Mouse (Mus musculus): ENCODE data around the gene Gm7544.
"Not testable (repeated sequence)": the region's sequence is repeated elsewhere in the genome, so short reads cannot be mapped to it uniquely, and the experiment has no call there.

Gene Gm7544

DNA sequence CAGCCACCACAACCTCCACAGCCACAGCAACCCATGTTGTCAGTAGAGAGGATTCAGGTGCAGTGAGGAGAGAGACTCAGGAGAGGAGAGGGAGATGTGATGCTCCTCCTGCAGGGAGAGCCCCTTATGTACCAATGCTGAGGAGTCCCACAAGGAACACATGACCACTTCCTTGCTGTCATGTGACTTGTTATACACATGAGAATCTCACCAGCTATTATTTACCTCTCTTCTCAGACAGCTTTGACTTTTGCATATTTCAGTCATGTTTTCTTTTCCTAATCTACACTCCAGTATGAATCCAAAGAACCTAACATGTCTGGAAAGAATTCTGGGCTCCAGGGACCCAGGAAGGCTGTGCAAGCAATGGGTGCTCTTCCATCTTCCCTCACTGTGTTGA lies at the start of gene Gm7544:
Gene Gm7544 (minus strand): TSS at position 101 of the 400 bp plus-strand sequence.
- DNase-seq (ENCODE audit: low read depth, low spot score) = not testable (repeated sequence)

DNA sequence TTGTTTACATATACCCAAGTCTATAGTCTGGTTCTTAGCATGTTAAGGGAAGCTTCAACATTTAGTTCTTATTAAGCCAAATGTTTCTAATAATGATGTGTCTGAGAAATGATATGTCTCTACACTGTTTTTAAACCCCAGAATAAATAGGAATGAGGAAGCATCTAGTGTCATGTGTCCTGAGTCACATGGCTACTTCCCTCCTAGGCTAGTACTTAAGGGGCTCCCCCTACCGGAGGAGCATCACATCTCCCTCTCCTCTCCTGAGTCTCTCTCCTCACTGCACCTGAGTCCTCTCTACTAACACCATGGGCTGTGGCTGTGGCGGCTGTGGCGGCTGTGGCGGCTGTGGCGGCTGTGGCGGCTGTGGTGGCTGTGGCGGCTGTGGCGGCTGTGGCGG lies 44.5 kb upstream of the Gm7544 start, which contains the start of gene Gm47959:
Gene Gm47959 (plus strand): TSS at position 243 of the 400 bp plus-strand sequence.
- not testable (repeated sequence) for DNase-seq (ENCODE audit: low read depth, low spot score)

DNA sequence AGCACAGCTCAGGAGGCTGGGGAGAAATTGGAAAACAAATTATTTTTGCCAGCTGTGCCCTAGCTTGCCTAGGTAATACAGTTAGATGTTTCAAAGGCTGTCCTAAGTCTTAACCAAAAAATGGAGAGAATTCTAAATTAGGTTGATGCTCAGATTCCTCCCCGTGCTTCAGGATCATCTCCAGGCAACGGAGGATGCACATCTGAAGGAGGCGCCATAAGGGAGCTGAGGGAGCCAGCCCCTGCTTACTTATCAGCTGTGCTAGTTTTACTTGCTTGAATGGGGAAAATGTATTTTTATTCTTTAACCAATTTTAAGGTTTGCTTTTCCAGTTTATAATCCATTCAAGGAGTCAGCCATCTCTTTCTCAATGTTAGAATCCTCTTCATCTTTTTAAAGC lies 38.1 kb upstream of the Gm7544 start:
- no peak for DNase-seq (ENCODE audit: low read depth, low spot score)

DNA sequence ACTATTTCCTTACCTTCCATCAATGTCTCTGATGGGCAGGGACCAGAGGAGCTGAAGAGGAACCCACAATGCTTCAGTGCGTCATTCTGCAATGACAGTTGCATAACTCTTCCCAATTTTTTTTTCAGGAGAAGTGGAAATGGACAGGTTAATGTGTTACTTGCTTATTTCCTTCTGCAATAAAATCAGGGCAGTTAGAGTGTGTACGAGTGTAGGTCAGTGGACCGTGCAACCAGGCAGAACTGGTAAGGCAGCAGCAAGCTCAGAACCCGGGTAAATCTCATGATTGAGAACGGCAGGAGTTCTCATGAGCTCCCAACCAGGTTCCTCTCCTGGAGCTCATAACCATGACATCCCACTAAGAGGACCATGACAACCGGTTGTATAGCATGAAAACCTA lies 36.3 kb upstream of the Gm7544 start:
- DNase-seq (ENCODE audit: low read depth, low spot score) = no peak

DNA sequence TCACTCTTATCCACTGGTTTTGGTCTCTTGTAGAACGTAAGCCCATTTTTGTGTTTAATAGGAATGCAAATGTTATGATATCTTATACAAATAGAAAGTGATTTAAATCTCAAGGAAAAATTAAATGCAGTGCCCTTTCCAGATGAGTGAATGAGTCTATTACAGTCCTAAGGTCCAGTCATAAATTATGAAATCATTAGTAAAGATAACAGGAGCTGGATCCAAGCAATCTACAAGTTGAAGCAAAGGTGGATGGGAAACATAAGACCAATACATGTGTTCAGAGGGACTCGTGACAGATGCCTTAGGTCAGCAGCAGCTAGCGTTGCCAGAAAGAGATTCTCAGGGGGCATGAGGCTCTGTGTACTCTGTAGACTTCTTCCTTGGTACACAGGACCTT lies 35.8 kb upstream of the Gm7544 start:
- DNase-seq (ENCODE audit: low read depth, low spot score) = no peak

DNA sequence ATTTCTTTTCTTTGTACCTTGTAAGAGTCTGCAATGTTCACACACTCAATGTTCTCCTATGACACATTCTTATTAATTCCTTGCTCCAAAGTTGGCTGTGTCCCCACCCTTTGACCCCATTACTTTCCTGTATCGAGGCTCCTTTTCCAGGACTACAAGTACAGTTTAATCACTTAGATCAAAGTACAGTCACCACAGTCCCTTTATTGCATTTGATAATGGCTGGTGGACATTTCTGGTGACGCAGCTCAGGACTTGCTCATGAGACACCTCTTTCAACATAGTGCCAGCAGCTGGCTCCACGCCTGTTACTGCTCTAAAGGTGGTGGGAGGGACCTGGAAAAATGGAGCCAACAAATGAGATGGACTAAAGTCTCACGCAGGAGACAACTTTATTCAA lies 35.2 kb upstream of the Gm7544 start:
- no peak for DNase-seq (ENCODE audit: low read depth, low spot score)

DNA sequence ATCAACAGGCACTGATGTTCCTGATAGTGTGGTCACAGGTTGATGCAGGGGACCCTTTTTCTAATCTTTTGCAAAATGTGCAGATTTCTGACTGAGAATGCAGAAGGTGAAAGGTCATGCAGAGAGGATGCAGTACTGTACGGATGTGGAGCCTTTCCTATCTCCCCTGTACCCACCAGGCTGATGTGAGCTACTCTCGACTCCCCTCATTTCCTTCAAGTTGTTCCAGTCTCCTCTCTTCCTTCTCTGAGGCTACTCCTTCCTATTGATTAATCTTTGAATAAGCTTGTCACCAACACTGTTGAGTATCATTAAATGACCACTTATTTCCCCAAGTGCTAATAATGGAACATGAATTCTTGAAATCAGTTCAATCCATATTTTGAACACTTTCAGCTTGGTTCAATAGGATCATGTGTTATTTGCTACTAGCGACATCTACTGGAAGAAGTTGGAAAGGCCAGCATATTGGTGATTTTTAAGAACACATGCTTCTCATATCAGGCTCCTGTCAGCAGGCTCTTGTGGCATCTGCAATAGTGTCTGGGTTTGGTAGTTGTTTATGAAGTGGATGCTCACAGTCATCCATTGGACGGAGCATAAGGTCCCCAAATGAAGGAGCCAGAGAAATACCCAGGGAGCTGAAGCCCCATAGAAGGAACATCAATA lies 31.9 kb upstream of the Gm7544 start:
- peak; percentile 43 for DNase-seq (ENCODE audit: low read depth, low spot score)

DNA sequence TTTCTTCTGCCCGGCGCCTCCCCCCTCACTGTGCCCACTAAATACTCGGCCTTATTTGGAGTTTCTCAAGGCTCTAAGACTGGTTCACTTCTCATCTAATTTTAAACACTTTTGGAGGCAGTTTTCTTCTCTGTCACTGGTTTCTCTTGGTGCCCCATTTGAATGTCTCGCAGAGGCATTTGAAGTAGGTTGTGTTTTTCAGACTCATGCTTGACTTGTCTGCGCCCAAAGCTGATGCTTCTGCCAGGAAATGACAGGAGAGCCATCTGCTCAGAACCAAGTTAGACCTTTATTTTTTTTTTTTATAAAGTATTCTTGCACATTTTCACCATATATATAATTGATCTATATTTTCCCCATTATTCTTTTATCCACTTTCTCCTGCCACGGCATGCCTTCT lies 30.9 kb upstream of the Gm7544 start:
- DNase-seq (ENCODE audit: low read depth, low spot score) = no peak

DNA sequence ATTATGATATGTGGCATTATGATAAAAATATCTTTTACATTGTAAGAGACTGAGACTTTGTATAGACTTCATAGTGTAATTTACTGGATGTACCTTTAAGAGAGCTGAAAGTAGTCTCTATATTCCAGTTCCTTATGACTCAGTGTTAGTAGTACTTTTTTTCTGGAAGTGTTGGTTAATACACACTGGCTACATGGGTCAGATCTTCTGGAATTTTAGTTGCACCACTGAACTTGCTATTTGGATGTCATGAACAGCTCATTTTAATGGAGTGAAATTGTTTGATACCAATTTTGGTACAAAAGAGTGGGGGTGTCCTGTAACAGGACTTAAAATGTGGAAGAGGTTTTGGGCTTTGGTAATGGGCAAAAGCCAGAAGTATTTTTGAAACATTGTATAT lies 22.0 kb upstream of the Gm7544 start:
- no peak for DNase-seq (ENCODE audit: low read depth, low spot score)

DNA sequence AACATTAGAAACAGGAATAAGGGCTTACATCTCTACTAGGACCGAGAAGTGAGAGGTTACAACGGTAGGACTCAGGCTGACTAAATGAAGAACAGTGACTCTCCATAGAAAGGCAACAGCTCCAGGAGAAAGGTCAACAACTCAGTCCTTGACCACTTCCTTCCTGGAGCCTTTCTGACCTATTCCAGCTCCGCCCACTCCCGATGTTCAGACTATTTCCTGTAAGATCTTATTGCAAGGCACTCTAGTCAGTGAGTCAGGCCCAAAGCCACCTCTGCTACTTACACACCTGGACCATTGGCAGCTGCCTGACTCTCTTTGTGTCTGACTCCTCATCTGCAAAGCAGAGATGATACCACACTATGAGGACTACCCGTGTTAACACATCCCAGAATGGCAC lies 19.9 kb upstream of the Gm7544 start:
- DNase-seq (ENCODE audit: low read depth, low spot score) = no peak

DNA sequence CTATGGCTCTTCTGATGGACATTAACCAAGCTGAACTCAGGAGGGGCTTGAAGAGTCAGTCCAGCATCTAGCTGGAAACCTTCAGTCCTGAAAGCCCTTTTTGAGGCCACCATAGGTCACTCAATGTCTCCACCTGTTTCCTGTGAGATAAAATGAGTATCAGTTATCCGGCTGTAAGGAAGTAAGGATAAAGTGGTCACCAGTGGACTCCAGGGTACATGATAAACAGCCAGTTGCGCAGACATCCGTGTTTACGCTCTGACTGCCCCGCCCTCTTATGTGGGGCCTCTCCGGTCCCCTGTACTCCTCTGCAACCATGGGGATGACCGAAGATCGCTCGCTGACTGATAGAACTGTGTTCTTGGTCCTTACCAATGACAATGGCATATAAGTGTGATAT lies 18.5 kb upstream of the Gm7544 start:
- no peak for DNase-seq (ENCODE audit: low read depth, low spot score)

DNA sequence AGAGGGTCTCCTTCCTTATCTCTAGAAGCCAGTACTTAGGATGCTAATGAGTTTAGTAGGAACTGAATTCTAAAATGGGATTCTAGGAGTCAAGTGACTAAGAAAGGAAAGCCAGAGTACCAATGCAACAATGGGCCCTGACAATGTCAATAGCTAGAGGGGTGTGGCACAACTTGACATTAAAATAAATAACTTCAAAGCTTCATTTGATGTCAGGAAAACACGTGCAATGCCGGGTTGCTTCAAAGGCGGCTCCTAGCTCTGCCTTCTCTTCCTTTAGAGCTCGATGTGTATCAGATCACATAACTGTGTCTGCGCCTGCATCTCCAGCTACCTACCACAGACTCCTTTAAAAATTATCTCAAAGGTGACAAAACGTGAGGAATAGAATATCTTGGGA lies 18.1 kb upstream of the Gm7544 start:
- no peak for DNase-seq (ENCODE audit: low read depth, low spot score)

DNA sequence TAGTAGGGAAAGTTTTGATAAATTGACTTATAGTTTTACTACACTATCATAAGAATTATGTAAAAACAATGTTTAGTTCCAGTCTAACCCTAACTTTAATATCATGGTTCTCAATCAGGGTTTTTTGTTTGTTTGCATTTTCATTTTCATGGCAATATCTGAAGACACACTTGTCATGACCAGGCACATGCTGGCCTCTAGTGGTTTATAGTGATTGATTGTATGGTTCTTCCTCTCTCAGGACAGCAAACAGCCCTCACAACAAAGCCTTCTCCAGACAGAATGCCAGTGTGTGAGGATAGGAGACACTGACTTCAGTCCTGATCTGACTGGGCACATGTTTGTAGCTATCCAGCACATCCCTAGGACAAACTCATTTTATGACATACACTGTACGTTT lies 17.4 kb upstream of the Gm7544 start:
- no peak for DNase-seq (ENCODE audit: low read depth, low spot score)

DNA sequence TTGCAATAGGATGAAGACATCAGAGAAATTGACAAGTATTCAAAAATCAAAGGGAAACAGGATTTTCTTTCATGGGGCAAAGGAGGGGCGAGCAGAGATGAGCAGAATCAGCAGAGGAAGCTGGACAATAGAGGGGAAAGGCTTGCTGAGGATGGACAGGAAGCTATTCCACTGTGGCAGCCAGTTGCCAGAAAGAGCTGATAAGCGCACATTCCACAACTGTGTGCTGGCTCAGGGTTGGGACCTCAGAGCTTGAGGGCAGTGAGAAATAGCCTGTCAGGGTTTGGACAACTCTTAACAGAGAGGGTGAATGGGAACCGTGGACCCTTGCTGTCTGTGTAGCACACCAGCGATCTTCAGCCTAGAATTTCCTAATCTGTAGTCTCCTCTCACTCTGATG lies 16.2 kb upstream of the Gm7544 start:
- DNase-seq (ENCODE audit: low read depth, low spot score) = no peak

DNA sequence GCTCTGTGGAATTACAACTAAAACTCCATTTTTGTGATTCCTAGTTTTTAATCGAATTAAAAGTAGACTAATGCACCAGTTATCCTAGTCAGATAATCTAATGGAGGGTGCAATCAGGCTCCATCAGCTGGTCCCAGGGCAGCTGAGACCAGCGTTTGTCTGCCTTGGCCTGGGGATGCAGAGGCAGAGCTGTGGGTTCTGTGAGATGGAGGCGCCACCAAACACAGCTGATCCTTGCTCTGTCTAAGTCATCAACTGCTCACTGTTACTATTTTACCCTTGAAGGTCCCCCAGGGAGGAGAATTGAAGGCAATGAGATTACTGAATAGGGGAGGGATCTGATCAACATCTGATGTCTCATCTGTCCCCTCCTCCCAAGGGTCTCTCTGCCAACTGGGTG lies 10.6 kb upstream of the Gm7544 start:
- no peak for DNase-seq (ENCODE audit: low read depth, low spot score)

DNA sequence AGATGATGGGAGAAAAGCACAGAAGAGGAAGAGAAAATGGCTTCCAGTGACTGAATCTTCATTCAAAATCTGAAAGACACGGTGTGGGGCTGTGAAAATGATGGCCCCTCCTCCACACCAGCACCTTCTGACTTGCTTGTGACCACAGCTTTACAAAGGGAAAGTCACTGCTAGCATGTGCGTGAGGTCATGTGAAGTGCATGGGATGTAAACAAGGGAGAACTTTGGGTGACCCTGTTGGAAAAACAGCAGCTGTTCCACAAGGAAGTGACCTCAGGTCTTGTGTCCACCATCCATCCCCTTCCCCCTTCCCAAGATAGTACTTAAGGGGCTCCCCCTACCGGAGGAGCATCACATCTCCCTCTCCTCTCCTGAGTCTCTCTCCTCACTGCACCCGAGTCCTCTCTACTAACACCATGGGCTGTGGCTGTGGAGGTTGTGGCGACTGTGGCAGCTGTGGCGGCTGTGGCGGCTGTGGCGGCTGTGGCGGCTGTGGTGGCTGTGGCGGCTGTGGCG lies 4.1 kb upstream of the Gm7544 start, which contains the start of gene Gm47955:
Gene Gm47955 (plus strand): TSS at position 417 of the 516 bp plus-strand sequence.
- DNase-seq (ENCODE audit: low read depth, low spot score) = no peak

DNA sequence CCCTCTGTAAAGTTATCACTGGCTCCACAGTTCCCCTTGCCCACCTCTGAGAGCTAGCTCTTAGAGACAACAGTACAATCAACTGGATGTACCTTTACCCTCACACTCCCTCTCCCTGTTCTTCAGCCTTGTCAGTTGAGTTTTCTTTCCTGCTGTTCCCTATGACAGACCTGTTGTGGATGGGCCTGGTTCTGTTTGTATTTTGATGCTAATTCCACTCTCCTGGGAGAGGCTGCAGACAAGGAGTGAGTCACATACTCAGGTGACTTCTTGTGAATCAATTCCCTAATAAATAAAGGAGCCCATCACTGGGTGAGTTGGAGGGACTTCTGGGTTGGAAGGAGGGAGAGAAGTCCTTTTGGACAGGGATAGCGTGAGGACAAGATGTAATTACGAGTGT lies 7.2 kb downstream of the Gm7544 start:
- DNase-seq (ENCODE audit: low read depth, low spot score) = no peak

DNA sequence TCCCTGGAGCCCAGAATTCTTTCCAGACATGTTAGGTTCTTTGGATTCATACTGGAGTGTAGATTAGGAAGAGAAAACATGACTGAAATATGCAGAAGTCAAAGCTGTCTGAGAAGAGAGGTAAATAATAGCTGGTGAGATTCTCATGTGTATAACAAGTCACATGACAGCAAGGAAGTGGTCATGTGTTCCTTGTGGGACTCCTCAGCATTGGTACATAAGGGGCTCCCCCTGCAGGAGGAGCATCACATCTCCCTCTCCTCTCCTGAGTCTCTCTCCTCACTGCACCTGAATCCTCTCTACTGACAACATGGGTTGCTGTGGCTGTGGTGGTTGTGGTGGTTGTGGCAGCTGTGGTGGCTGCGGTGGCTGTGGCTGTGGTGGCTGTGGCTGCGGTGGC lies 9.8 kb downstream of the Gm7544 start:
- not testable (repeated sequence) for DNase-seq (ENCODE audit: low read depth, low spot score)

DNA sequence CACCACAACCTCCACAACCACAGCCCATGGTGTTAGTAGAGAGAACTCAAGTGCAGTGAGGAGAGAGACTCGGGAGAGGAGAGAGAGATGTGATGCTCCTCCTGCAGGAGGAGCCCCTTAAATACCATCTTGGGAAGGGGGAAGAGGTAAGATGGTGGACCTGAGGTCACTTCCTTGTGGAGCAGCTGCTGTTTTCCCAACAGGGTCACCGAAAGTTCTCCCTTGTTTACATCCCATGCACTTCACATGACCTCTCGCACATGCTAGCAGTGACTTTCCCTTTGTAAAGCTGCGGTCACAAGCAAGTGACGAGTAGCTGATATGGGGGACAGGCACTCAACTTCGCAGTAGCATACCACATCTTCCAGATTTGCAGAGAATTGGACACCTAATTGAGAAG lies 12.5 kb downstream of the Gm7544 start, which contains the start of gene A030003K21Rik:
Gene A030003K21Rik (minus strand): TSS at position 94 of the 400 bp plus-strand sequence.
- DNase-seq (ENCODE audit: low read depth, low spot score) = not testable (repeated sequence)

DNA sequence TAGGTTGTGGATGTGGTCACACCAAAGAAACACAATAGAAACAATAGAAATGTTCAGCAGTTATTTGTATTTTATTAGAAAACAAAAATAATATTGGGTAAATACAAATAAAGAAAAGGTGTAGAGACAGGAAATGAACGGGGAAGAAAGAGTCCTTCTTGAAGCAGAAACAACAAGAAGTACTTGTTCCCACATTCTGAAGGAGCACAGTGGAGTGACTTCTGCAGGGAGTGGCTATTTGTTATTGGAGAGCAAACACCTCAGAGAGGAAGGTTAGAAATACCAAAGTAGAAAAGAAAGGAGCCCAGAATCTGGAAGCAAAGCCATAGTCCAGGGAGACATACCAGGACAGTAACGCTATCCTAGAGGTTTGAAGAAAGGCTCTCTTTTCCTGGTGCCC lies 13.3 kb downstream of the Gm7544 start:
- DNase-seq (ENCODE audit: low read depth, low spot score) = not testable (repeated sequence)

DNA sequence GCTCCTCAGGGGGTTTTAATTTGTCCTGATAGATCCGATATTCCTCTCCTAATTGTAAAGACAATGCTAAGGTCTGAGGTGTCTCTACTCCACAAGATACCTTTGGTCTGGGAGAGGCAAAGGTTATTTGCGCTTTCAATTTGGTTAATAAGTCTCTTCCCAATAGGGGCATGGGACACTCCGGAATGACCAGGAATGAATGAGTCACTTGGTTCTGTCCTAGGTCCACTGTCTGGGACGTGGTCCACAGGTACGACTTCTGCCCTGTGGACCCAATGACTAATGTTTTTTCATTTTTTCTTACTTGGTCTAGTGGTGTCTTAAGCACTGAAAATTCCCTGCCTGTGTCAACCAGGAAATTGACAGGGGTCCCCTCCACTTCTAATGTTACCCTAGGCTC lies 17.1 kb downstream of the Gm7544 start:
- DNase-seq (ENCODE audit: low read depth, low spot score) = no peak

DNA sequence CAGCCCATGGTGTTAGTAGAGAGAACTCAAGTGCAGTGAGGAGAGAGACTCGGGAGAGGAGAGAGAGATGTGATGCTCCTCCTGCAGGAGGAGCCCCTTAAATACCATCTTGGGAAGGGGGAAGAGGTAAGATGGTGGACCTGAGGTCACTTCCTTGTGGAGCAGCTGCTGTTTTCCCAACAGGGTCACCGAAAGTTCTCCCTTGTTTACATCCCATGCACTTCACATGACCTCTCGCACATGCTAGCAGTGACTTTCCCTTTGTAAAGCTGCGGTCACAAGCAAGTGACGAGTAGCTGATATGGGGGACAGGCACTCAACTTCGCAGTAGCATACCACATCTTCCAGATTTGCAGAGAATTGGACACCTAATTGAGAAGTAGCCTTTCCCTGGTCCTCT lies 24.5 kb downstream of the Gm7544 start, which contains the start of gene Gm6217:
Gene Gm6217 (minus strand): TSS at position 74 of the 400 bp plus-strand sequence.
- not testable (repeated sequence) for DNase-seq (ENCODE audit: low read depth, low spot score)

DNA sequence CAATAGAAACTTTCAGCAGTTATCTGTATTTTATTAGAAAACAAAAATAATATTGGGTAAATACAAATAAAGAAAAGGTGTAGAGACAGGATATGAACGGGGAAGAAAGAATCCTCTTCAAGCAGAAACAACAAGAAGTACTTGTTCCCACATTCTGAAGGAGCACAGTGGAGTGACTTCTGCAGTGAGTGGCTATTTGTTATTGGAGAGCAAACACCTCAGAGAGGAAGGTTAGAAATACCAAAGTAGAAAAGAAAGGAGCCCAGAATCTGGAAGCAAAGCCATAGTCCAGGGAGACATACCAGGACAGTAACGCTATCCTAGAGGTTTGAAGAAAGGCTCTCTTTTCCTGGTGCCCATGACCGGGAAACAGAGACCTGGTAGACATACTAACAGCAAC lies 25.3 kb downstream of the Gm7544 start:
- DNase-seq (ENCODE audit: low read depth, low spot score) = not testable (repeated sequence)

Data from retina, postnatal 7 days (tissue).